Mouse (Mus musculus): ENCODE measurements at regions not wholly inside any gene's neighbourhood (a gene's known extent, or its start where the extent isn't known, plus 50 kb on each side); places are given as distances from the start of the nearest gene placed in this dataset.

DNA sequence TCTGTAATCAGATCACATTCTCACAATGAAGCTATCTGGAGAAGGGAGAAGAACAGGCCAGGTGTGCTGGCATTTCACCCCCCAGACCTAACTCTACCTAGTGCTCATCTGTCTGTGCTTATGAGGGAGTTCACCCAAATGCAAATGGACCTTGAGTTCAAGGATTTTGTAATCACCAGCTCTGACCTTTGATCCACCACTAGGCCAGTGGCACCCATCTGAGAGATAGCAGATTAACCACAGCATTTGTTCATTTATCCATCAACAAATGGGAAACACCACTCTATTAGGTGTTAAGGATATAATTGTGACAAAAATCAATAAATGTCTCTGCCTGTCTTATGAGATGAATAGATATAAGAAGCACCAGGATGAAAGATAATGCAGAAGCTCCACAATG is 255.7 kb upstream of the Plxna2 start:
- Histone ChIP-seq H3K4me3 (no peak overlapping the region), H3ac (ENCODE audit: control insufficient read depth, insufficient read length) (no peak overlapping the region), H3K36me3 (ENCODE audit: control insufficient read depth, insufficient read depth) (no peaks in the 10 kb centered on the region), H3K4me2 (ENCODE audit: low read depth) (no peak overlapping the region), H3K27me3 (ENCODE audit: control insufficient read depth, insufficient read depth, insufficient read length) (no peaks in the 10 kb centered on the region), H3K79me2 (ENCODE audit: control insufficient read depth, insufficient read depth) (no peaks in the 10 kb centered on the region)
- no peak for TF ChIP-seq TCF3 (IDR thresholded peaks at IDR 0.05; ENCODE audit: insufficient read length, low read depth)
- no peak for TF ChIP-seq REST (IDR thresholded peaks at IDR 0.05; ENCODE audit: insufficient read depth, insufficient read length)
- no peak for TF ChIP-seq MAX (IDR thresholded peaks at IDR 0.05; ENCODE audit: low read depth)
- TF ChIP-seq MYOD1 (IDR thresholded peaks at IDR 0.05; ENCODE audit: control insufficient read depth in 1 of 3, insufficient read length in 2 of 3, low read depth in 2 of 3), result no peak
- TF ChIP-seq POLR2AphosphoS2 (IDR thresholded peaks at IDR 0.05; ENCODE audit: insufficient read length, low read depth), result no peak
- no peak for TF ChIP-seq POLR2A (IDR thresholded peaks at IDR 0.05; ENCODE audit: insufficient read length, low read depth)
- no peak for TF ChIP-seq USF1 (IDR thresholded peaks at IDR 0.05; ENCODE audit: low read depth)
- no peak for TF ChIP-seq E2F4 (IDR thresholded peaks at IDR 0.05; ENCODE audit: insufficient read depth)
- no peak for TF ChIP-seq TCF12 (IDR thresholded peaks at IDR 0.05; ENCODE audit: insufficient read depth, poor library complexity, severe bottlenecking)
- no peak for TF ChIP-seq CEBPB (IDR thresholded peaks at IDR 0.05; ENCODE audit: insufficient read depth, poor library complexity, severe bottlenecking)
- no peak for TF ChIP-seq SRF (IDR thresholded peaks at IDR 0.05; ENCODE audit: control insufficient read depth, insufficient read length, low read depth)
- no peak for TF ChIP-seq MYOG (IDR thresholded peaks at IDR 0.05; ENCODE audit: control insufficient read depth in 1 of 3, insufficient read depth in 1 of 3, insufficient read length in 2 of 3, low read depth in 2 of 3)

GRCm38 (mm10) chr1:194361316-194361715 is 256.7 kb upstream of the Plxna2 start:
- Histone ChIP-seq H3K4me3 (no peak overlapping the region), H3K79me2 (ENCODE audit: control insufficient read depth, insufficient read depth) (no peaks in the 10 kb centered on the region), H3K36me3 (ENCODE audit: control insufficient read depth, insufficient read depth) (no peaks in the 10 kb centered on the region), H3K27me3 (ENCODE audit: control insufficient read depth, insufficient read depth, insufficient read length) (no peaks in the 10 kb centered on the region), H3K4me2 (ENCODE audit: low read depth) (no peak overlapping the region), H3ac (ENCODE audit: control insufficient read depth, insufficient read length) (no peak overlapping the region)
- TF ChIP-seq MAX (IDR thresholded peaks at IDR 0.05; ENCODE audit: low read depth), result no peak
- TF ChIP-seq E2F4 (IDR thresholded peaks at IDR 0.05; ENCODE audit: insufficient read depth), result no peak
- TF ChIP-seq SRF (IDR thresholded peaks at IDR 0.05; ENCODE audit: control insufficient read depth, insufficient read length, low read depth), result no peak
- TF ChIP-seq TCF12 (IDR thresholded peaks at IDR 0.05; ENCODE audit: insufficient read depth, poor library complexity, severe bottlenecking), result no peak
- no peak for TF ChIP-seq MYOG (IDR thresholded peaks at IDR 0.05; ENCODE audit: control insufficient read depth in 1 of 3, insufficient read depth in 1 of 3, insufficient read length in 2 of 3, low read depth in 2 of 3)
- no peak for TF ChIP-seq MYOD1 (IDR thresholded peaks at IDR 0.05; ENCODE audit: control insufficient read depth in 1 of 3, insufficient read length in 2 of 3, low read depth in 2 of 3)
- no peak for TF ChIP-seq CEBPB (IDR thresholded peaks at IDR 0.05; ENCODE audit: insufficient read depth, poor library complexity, severe bottlenecking)
- no peak for TF ChIP-seq POLR2A (IDR thresholded peaks at IDR 0.05; ENCODE audit: insufficient read length, low read depth)
- TF ChIP-seq USF1 (IDR thresholded peaks at IDR 0.05; ENCODE audit: low read depth), result no peak
- TF ChIP-seq POLR2AphosphoS2 (IDR thresholded peaks at IDR 0.05; ENCODE audit: insufficient read length, low read depth), result no peak
- no peak for TF ChIP-seq REST (IDR thresholded peaks at IDR 0.05; ENCODE audit: insufficient read depth, insufficient read length)
- no peak for TF ChIP-seq TCF3 (IDR thresholded peaks at IDR 0.05; ENCODE audit: insufficient read length, low read depth)

- H3K27me3 ChIP-seq (ENCODE audit: control insufficient read depth, insufficient read depth, insufficient read length), result no peaks in the 10 kb centered on the region
- H3K79me2 ChIP-seq (ENCODE audit: control insufficient read depth, insufficient read depth), result no peaks in the 10 kb centered on the region
- no peaks in the 10 kb centered on the region for H3K36me3 ChIP-seq (ENCODE audit: control insufficient read depth, insufficient read depth)
- no peak overlapping the region for H3ac ChIP-seq (ENCODE audit: control insufficient read depth, insufficient read length)
- no peak for TF ChIP-seq MYOG (IDR thresholded peaks at IDR 0.05; ENCODE audit: control insufficient read depth in 1 of 3, insufficient read depth in 1 of 3, insufficient read length in 2 of 3, low read depth in 2 of 3)
- TF ChIP-seq REST (IDR thresholded peaks at IDR 0.05; ENCODE audit: insufficient read depth, insufficient read length), result no peak
- TF ChIP-seq POLR2AphosphoS2 (IDR thresholded peaks at IDR 0.05; ENCODE audit: insufficient read length, low read depth), result no peak
- no peak for TF ChIP-seq E2F4 (IDR thresholded peaks at IDR 0.05; ENCODE audit: insufficient read depth)
- no peak for TF ChIP-seq MYOD1 (IDR thresholded peaks at IDR 0.05; ENCODE audit: control insufficient read depth in 1 of 3, insufficient read length in 2 of 3, low read depth in 2 of 3)
- TF ChIP-seq SRF (IDR thresholded peaks at IDR 0.05; ENCODE audit: control insufficient read depth, insufficient read length, low read depth), result no peak
- TF ChIP-seq TCF3 (IDR thresholded peaks at IDR 0.05; ENCODE audit: insufficient read length, low read depth), result no peak
- TF ChIP-seq USF1 (IDR thresholded peaks at IDR 0.05; ENCODE audit: low read depth), result no peak
- TF ChIP-seq TCF12 (IDR thresholded peaks at IDR 0.05; ENCODE audit: insufficient read depth, poor library complexity, severe bottlenecking), result no peak
- TF ChIP-seq CEBPB (IDR thresholded peaks at IDR 0.05; ENCODE audit: insufficient read depth, poor library complexity, severe bottlenecking), result no peak
- TF ChIP-seq MAX (IDR thresholded peaks at IDR 0.05; ENCODE audit: low read depth), result no peak
- TF ChIP-seq POLR2A (IDR thresholded peaks at IDR 0.05; ENCODE audit: insufficient read length, low read depth), result no peak
- no peak overlapping the region for H3K4me3 ChIP-seq
- H3K4me2 ChIP-seq (ENCODE audit: low read depth), result no peak overlapping the region
These were observed 263.5 kb upstream of the Plxna2 start for GRCm38 (mm10) chr1:194354332-194355120.

DNA sequence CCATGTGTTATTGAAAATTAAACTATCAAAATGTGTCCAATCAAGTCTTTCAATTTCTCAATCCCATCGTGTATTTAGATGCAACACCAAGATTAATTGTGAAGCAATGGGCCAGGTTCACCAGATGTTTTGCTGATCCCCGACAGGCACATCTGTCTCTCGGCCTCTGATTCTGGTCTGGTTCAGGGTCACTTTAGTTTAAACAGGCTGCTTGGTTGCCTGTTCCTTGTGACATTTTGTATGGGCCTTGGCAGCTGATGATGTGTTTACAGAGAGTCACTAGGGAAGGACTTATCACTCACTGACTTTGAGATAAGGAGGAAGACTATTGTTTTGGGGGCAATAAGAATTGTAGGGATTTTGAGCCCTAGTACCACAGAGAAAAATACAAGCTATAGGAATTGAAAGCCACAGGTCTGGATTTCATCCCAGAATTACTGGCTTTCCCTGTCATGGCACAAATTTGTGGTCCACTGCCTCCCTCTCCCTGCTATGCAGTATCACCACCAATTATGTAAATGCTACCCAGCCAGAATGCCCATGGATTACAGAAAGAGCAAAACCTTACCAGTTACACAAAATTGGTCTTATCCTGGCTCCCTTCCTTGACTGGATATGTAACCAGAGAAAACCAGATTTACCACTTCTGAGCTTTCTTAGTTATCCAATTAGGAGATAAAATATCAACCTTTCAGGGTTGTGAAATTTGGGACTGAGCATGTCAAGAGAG is 272.5 kb upstream of the Plxna2 start:
- Histone ChIP-seq H3K27me3 (ENCODE audit: control insufficient read depth, insufficient read depth, insufficient read length) (no peaks in the 10 kb centered on the region), H3ac (ENCODE audit: control insufficient read depth, insufficient read length) (no peak overlapping the region), H3K4me3 (no peak overlapping the region), H3K36me3 (ENCODE audit: control insufficient read depth, insufficient read depth) (no peaks in the 10 kb centered on the region), H3K4me2 (ENCODE audit: low read depth) (no peak overlapping the region), H3K79me2 (ENCODE audit: control insufficient read depth, insufficient read depth) (no peaks in the 10 kb centered on the region)
- TF ChIP-seq USF1 (IDR thresholded peaks at IDR 0.05; ENCODE audit: low read depth) (no peak), POLR2AphosphoS2 (IDR thresholded peaks at IDR 0.05; ENCODE audit: insufficient read length, low read depth) (no peak), TCF3 (IDR thresholded peaks at IDR 0.05; ENCODE audit: insufficient read length, low read depth) (no peak), POLR2A (IDR thresholded peaks at IDR 0.05; ENCODE audit: insufficient read length, low read depth) (no peak), SRF (IDR thresholded peaks at IDR 0.05; ENCODE audit: control insufficient read depth, insufficient read length, low read depth) (no peak), MYOD1 (IDR thresholded peaks at IDR 0.05; ENCODE audit: control insufficient read depth in 1 of 3, insufficient read length in 2 of 3, low read depth in 2 of 3) (no peak), E2F4 (IDR thresholded peaks at IDR 0.05; ENCODE audit: insufficient read depth) (no peak), MAX (IDR thresholded peaks at IDR 0.05; ENCODE audit: low read depth) (no peak), TCF12 (IDR thresholded peaks at IDR 0.05; ENCODE audit: insufficient read depth, poor library complexity, severe bottlenecking) (no peak), MYOG (IDR thresholded peaks at IDR 0.05; ENCODE audit: control insufficient read depth in 1 of 3, insufficient read depth in 1 of 3, insufficient read length in 2 of 3, low read depth in 2 of 3) (no peak), REST (IDR thresholded peaks at IDR 0.05; ENCODE audit: insufficient read depth, insufficient read length) (no peak)

All from myocyte (in vitro differentiated cells).